Mouse (Mus musculus): ENCODE data around the gene Hoxd3.
A peak's percentile ranks its signal among the peaks of the same experiment; 100 is the strongest.

The Hoxd3 gene

GRCm38 (mm10) chr2:74728303-74728680 is 16.6 kb downstream of the Hoxd3 start:
- peak; percentile 4 for DNase-seq (ENCODE audit: low spot score)

GRCm38 (mm10) chr2:74730331-74730730 is 18.6 kb downstream of the Hoxd3 start:
- no peak for DNase-seq (ENCODE audit: low spot score)

GRCm38 (mm10) chr2:74731055-74731454 is 19.3 kb downstream of the Hoxd3 start:
- DNase-seq (ENCODE audit: low spot score), result no peak

DNA sequence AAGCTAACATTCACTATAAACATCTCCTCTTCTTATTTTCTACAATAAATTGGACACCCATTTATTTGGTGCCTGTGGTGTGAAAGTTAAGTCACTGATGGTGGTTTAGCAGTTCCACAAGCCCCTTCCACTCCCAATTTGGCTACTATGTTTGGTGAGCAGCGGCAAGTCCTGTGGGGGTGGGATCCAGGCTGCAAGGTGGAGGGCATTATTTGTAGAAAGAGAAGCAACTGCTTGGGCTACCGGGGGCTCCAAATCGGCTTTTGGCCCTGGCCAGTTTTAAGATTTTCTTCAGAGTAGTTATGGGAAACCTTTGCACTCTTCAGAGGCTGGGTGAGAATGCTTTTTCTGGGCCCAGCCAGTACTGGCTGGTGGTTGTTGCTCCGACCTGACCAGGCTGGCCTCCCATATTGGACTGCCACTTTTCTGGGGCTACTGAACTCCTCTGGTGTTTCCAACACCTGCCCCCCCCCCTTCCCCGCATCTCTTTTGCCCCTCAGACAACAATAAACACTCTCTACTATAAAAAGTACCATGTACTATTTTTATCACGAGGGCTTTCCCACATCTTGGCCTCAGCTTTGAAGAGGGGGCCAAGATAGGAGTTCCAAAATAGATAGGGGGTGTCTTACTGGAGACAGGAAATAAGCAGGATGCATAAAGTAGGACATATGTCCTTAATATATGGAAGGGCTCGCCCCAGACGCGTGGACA is 20.2 kb downstream of the Hoxd3 start:
- DNase-seq (ENCODE audit: low spot score), result no peak

DNA sequence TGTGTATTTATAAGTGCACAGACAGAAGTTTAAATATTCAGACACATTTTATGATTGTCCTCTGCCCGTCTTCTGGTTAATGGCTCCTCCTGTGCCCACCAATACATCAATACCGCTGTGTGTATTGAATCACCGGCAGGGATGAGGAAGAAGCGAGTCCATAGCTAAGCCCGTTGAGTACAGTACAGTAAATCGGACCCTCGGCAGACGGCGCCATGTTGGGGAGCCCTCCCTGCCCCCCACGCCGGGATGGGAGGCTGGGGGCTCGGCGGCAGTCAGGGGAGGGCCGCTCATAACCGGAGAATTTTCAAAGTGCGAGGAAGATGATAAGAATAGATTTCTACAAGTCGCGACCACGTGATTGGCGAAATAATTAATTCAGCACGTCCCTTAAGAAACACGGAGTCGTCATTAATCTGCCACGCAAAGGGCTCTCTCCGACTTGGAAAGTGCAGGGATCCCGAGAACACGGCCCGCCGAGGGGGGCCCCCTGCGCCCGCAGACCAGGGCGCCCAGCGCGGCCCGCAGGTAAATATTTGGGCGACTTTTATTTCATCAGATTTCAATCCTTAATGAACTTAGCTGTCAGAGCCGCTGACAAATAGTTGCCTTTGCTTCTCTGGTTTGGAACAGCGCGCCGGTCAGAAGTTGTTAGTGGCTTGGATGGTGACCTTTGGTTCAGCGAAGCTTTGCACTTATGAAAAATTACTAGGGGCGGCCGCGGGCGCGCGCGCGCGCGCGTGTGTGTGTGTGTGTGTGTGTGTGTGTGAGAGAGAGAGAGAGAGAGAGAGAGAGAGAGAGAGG is 21.0 kb downstream of the Hoxd3 start:
- DNase-seq (ENCODE audit: low spot score), result peak; percentile 6

GRCm38 (mm10) chr2:74733317-74733661 is 21.6 kb downstream of the Hoxd3 start:
- no peak for DNase-seq (ENCODE audit: low spot score)

GRCm38 (mm10) chr2:74733765-74734164 is 22.0 kb downstream of the Hoxd3 start:
- DNase-seq (ENCODE audit: low spot score), result peak; percentile 4

- DNase-seq (ENCODE audit: low spot score), result peak; percentile 3
These were observed 22.7 kb downstream of the Hoxd3 start for GRCm38 (mm10) chr2:74734451-74734850.

DNA sequence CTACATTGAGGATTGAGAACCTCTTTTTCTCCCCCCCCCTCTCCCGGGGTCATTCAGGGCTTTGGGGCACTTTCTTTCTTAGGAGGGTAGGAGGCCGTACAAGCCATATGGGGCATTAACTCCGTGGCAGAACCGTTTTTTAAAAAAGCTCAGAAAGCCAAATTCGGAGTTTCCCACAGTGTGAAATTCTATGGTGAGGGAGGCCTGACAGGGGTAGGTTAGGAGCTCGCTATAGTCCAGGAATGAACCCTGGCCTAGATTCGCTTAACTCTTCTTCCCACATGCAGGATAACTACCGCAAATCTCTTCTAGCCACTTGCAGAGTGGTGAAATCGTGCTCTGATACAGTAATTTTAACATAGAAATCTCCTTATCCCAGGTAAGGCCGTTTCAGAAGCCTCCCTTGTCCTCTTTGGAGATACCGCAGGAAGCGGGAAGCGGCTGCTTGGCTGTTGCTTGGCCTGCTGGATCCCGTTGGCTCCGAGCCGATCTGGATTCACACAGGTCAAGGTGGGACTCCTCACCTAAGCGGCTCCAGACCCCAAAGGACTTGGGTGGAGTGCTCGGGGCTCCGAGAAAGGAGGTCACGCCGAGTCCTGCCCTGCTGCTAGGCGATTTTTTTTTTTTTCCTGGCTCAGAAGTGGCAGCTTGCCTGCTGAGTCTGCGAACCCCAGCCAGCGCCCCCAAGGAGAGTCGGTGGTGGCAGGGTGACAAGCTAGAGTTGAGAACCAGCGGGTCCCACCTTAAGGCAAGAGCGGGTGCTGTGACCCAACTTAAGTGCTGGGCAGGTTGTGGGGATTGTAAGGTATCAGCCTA is 23.5 kb downstream of the Hoxd3 start:
- peak; percentile 3 for DNase-seq (ENCODE audit: low spot score)

DNA sequence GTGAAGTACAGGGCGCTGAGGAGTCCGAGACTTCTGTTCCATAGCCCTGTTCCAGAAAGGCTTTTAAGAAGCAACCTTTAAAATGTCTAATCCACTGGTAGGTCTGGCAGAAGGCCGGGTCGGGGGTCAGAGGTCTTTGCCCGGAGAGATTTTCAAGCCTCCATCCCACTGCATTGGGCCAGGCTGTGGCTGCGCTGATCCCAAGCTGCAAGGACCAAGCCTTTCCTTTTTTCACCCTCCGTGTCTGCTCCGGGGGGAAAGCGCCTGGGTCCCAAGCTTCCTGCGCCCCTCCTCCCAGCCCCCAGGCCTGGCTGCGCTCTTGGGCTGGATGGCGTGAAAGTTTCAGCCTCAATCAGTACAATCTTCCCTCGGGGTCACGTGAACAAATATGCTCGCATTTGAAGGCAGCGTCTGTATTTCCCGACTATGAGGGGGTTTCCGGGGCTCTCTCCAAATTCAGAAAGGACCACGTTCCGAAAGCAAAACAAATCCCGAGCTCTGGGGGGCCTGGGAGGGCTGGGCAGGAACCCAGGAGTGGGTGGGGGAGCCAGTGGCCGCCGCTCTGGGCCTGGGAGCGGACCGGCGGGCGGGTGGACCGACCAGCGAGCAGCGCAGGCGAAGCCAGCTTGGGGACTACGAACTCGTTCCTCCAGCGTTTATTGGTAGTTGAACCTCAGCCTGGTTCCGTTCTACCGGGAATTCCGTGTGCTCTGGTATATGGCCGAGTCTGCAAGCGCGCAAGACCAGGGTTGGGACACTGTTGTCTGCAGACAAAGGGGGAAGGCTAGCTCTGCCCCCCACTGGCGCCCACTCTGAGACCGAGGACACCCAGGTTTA is 24.3 kb downstream of the Hoxd3 start:
- peak; percentile 5 for DNase-seq (ENCODE audit: low spot score)

DNA sequence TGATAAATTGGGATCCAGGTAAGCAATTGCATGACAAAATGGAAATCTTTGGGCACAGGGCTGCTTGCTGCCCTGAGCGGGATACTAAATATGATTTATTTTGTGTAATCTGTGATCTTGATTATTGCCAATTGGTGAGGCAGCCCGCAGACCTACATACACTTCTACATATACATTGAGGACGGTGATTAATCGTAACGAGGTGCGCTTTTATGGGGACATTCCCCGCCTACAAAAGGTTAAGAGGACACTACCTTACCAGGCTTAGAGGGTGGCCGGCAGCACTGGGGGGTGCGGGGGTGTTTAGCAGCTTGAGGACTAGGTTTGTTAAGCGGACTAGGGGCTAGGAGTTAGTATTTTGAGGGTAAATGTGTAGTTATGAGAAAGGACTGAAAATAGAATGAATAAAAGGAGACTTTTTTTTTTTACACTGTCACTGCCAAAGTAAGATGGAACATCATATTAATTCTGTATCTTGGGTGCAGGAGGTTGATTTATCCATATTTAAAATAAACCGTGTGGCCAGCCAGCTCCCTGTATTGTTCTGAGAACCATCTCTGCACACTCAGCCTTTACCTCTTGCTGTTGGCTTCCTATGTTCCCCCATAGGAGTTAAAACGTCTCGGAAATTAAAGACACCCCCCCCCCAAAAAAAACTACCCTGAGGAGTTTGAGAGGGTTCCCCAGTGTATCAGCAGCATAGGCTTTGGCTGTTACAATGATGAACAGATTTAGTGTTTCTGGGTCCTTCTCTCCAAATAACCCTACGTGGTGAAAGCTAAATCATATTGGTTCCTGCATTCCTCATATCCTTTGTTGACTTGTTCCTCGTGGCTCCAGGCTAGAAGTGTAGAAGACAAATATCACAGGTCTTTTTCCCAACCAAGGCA is 25.2 kb downstream of the Hoxd3 start:
- no peak for DNase-seq (ENCODE audit: low spot score)

- DNase-seq (ENCODE audit: low spot score), result peak; percentile 2
These were observed 25.9 kb downstream of the Hoxd3 start for GRCm38 (mm10) chr2:74737578-74738070.

DNA sequence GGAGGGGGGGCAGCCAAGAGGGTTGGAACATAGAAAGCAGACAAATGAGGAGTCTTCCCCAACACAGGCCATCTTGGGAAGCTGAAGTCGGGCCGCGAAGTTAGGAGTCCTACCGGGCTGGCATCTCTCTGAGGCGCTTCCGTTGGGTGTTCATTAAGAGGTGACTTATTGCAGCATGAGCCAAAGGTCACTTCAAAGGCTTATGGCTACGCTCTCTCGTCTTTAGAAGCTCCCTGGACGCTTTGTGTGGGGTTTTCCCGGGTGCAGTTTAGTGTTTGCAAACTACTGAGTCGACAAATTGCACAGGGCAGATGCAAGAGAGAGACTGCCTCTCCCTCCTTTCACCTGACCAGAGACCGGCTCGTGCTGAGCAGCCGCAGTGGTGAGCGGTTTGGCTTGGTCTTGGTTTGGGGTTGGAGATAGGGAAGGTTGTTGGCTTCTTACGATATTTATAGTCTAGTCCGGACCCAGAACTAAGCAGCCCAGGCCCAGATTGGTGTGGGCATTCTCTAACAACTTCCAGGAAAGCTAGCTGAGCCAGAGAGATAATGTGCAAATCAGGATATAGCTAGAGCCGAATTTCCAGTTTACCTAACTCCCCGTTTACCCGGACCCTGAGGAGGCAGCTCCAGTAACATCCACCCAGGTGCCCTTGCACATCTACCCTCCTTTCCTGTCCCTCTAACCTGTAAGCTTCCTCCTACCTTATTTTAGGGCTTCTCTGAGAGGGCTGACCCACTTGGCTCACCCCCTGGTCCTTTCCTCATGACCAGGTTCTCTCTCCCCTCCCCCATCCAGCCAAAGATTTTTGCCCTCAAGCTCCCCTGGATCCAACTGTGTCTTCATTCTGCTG is 27.1 kb downstream of the Hoxd3 start:
- DNase-seq (ENCODE audit: low spot score), result peak; percentile 3

DNA sequence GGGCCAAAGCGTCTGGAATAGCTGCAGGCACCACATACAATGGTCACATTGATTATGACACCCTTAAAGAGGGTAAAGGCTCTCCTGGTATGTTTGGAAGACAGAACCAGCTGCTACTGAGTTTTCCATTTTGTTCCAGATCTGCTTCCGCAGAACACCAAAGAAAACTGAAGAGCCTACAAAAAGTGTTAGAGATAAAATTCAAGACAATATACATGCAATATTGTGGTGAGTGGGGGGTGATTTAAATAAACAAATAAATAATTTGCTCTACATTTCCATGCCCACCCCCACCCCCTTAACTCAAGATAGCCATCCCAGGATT is 27.7 kb downstream of the Hoxd3 start:
- no peak for DNase-seq (ENCODE audit: low spot score)

- peak; percentile 3 for DNase-seq (ENCODE audit: low spot score)
These were observed 28.1 kb downstream of the Hoxd3 start for GRCm38 (mm10) chr2:74739869-74740268.

- peak; percentile 26 for DNase-seq (ENCODE audit: low spot score)
These were observed 28.8 kb downstream of the Hoxd3 start for GRCm38 (mm10) chr2:74740311-74741091.

GRCm38 (mm10) chr2:74741252-74741978 is 29.7 kb downstream of the Hoxd3 start:
- no peak for DNase-seq (ENCODE audit: low spot score)

DNA sequence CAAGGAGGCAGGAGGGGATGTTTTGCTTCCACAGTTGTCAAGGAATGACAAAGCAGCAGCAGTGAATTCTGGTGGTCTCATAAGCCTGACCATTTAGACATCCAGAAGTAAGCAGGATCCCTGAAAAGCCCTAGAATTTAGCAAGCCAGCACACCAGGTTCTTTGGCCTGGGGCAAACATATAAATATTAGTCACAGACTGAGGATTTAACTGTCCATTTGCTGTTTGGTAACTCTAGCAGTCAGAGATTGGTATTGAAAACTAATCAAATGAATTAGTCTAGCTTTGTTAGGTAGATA is 30.2 kb downstream of the Hoxd3 start:
- no peak for DNase-seq (ENCODE audit: low spot score)

Measured in ovary, postnatal 36 days (tissue).